Mouse (Mus musculus): ENCODE results near the gene Catsper2. TPM values are rescaled to one million over a fixed set of nuclear protein-coding genes. Genes with fewer than 3 reads are reported as not detected.

Catsper2 gene
- 3.5 and 3.6 TPM in 2 replicates for total RNA-seq (2021)
- long read RNA-seq, experiment 1, partial matches to known transcripts = 0 of 4 reads
- long read RNA-seq, experiment 1, other reads (novel, unspliced or antisense) = 4 of 4 reads
- long read RNA-seq, experiment 2, partial matches to known transcripts = 0 of 3 reads
- long read RNA-seq, experiment 2, other reads (novel, unspliced or antisense) = 2 of 3 reads

DNA sequence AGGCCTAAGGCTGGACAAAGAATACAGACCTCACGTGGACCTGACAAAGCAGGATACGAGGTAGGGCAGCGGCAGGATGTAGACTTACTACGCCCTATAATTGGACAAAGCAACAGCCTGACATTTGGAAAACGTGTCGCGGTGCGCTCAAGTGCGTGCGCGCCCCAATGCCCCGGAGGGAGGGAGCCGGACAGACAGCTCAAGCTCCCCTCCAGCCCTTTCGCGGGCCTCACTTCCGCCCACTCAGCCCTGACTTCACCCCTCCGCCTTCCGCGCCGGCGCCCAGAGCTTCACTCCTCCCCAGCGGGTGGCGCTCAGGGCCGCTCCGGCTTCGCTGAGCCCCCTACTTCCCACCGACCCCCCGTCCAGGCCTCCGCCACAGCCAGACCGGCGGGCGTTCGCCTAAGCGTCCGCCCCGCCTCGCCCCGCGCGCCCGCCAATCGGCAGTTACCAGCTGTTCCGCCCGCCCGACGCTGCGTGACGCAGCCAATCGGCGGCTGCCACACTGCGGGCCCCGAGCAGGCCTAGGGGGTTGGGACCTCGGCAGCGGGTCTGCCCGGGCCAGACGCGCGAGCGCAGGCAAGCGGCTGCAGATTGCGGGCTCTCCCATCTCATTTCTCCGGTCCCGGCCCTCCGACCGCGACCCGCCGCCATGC lies at the start of gene Catsper2, which contains the start of gene Pdia3:
Gene Catsper2 (minus strand): TSS at position 406 of the 656 bp plus-strand sequence.
Gene Pdia3 (plus strand): TSS at position 389 of the 656 bp plus-strand sequence.
- DNase-seq = peak; percentile 98

GRCm38 (mm10) chr2:121460071-121460470 lies 46.5 kb upstream of the Catsper2 start:
- DNase-seq = no peak

DNA sequence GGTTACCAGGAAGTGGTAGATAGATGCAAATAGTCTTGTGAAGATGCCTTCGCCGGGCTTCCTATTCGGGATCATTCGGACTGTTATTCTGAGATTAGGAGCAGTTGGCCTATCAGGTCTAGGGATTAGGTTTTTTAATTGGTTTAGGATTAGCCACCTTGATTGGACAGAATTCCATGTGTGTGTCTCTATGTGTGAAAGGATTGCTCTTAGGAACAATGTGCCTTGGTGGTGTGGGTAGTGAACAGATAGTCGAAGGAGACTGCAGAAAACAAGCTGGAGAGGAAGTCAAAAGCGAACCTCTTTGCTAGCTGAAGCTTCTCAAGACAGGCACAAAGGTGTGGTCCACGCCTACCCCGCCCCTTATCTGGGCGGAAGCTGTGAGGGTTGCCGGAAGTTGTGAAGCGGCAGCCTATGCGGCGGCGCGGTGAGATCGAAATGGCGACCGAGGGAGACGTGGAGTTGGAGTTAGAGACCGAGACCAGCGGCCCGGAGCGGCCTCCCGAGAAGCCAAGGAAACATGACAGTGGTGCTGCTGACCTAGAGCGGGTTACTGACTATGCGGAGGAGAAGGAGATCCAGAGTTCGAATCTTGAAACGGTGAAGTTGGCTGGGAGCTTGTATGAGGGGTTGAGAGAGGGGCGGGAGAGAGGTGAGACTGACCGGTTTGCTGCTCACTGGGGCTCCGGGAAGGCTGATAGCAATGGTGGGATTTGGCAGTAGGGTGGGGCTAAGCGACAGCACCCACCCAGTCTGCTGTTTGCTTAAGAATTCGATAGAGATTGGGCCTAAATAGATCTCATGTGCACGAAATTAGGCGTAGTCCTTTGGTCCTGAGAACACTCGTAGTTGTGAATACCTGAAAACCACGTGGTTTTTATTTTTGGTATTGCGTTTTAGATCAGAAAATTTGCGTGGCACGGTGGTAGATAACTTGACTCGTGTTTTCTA lies 43.4 kb upstream of the Catsper2 start, which contains the start of gene Serinc4:
Gene Serinc4 (minus strand): TSS at position 90 of the 951 bp plus-strand sequence.
- DNase-seq = peak; percentile 94

- no peak for DNase-seq
These were observed 41.9 kb upstream of the Catsper2 start for GRCm38 (mm10) chr2:121455534-121455933.

DNA sequence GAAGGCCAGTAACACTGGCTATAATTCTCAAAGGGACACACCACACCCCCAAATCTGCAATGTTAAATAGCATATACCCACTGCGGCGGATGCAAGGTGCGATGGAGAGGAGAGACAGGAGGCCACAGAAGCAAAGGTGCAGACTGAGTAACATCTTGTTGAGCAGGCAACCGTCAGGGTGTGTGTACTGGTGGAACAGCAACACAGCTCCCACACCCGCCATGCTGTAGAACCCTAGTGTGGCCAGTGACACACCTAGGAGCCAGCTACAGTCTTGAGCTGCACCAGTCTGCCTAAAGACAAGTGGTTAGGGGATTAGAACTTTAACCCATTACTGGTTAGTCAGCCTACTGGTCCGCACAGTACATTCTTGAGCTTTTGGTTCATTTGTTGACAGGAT lies 40.3 kb upstream of the Catsper2 start:
- no peak for DNase-seq

- no peak for DNase-seq
These were observed 39.4 kb upstream of the Catsper2 start, which contains the start of gene Hypk for GRCm38 (mm10) chr2:121452990-121453389. TSS of gene Hypk (plus strand) at chr2:121453290.

- no peak for DNase-seq
These were observed 38.8 kb upstream of the Catsper2 start for GRCm38 (mm10) chr2:121452361-121452760.

GRCm38 (mm10) chr2:121450093-121450492 lies 36.5 kb upstream of the Catsper2 start:
- DNase-seq = peak; percentile 28

GRCm38 (mm10) chr2:121449545-121450011 lies 36.0 kb upstream of the Catsper2 start:
- DNase-seq = peak; percentile 54

- peak; percentile 100 for DNase-seq
These were observed 35.3 kb upstream of the Catsper2 start, which contains the start of gene Serf2 for GRCm38 (mm10) chr2:121448739-121449535. TSS of gene Serf2 (plus strand) at chr2:121449195.

DNA sequence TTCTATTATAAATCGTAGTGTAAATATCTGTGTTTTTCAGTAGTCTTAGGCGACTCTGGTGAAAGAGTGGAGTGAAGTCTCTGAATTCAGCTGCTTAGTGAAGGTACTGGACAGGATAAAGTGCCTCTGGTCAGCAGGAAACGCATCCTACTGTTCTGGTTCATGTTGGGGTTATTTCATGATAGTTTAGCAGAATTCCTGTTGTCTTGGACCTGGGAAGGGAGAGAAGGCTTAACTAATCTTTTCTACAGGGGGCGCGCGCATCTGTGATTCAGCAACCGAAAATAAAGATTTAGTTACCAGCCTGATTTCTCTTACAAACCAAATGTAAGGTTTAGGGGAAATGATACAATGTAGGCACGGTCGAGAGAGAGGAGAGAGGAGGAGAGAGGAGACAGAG lies 34.5 kb upstream of the Catsper2 start:
- DNase-seq = peak; percentile 60

DNA sequence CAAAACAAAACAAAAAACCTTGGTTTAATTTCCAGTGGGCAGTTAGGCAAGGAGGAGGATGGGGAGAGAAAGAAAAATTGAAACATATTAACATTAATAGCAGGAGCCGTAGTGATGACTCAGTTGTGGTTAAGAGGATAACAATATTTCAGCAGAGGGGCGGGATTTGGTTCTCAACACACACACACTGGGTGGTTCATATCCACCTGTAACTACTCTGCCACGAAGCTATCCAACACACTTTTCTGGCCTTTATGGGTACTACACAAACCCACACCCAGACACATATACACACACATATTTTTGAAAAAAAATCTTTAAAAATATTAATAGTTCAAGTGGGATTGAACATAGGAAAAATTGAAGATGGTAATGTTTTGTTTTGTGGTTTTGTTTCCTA lies 33.4 kb upstream of the Catsper2 start:
- DNase-seq = no peak

DNA sequence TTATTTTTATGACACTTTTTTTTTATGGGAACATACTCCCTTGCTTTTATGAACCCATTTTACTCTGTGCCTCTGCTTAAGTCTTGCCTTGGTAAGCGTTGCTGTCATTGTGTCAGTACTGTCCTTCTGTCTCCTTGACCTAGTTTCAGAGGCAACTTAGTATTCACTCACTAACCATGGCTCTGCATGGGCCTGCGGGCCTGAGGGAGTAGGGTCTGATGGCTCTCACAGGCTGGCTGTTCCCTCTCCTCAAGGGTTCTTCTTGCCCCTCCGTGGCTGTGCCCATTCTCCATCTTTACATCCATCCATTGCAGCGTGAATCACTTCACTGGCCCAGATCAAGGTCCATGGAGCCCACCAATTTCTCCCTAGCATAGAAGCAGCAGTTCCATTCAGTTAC lies 32.9 kb upstream of the Catsper2 start:
- peak; percentile 21 for DNase-seq

GRCm38 (mm10) chr2:121445117-121445516 lies 31.5 kb upstream of the Catsper2 start:
- no peak for DNase-seq

GRCm38 (mm10) chr2:121444178-121444577 lies 30.6 kb upstream of the Catsper2 start, which contains the start of gene Ell3:
TSS of gene Ell3 (minus strand) at chr2:121444278.
- DNase-seq = no peak

- no peak for DNase-seq
These were observed 29.4 kb upstream of the Catsper2 start for GRCm38 (mm10) chr2:121443068-121443349.

DNA sequence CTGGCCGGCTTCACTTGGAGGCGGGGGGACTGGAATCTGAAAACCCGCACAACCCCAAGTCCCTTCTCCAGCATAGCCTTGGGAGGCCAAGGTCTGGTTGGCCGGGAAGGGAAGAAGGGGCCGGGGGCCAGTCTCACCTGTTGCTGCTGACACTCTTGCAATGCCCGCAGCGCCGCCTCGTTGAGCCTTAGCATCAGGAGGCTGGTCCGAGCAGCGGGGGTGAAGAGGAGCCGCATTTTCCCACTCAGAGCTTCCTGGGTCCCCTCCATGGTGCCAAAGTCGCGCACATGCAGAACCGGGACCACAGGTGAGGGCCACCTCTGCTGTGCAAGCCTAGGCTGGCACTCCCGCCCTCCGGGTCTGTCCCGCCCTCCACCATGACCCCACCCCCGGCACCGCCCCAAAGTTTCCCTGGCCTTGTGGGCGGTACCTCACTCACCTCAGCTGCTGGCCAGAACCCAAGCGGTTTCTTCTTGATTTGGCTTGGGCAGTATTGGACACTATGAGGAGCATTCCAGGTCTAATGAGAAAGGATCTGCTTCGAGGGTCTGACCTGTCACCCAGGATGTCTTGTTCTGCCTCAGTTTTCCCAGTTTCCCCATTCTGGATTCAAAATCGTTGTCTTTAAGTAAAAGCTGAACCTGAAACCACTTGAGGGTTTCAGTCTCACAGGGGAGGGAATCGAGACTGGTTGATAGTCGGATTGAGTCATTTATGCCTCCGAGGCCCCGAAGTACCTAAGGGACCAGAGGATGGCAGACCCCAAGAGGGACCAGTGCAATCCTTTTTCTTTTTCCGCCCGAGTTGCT lies 28.9 kb upstream of the Catsper2 start:
- peak; percentile 86 for DNase-seq

GRCm38 (mm10) chr2:121441800-121442199 lies 28.2 kb upstream of the Catsper2 start:
- peak; percentile 17 for DNase-seq

DNA sequence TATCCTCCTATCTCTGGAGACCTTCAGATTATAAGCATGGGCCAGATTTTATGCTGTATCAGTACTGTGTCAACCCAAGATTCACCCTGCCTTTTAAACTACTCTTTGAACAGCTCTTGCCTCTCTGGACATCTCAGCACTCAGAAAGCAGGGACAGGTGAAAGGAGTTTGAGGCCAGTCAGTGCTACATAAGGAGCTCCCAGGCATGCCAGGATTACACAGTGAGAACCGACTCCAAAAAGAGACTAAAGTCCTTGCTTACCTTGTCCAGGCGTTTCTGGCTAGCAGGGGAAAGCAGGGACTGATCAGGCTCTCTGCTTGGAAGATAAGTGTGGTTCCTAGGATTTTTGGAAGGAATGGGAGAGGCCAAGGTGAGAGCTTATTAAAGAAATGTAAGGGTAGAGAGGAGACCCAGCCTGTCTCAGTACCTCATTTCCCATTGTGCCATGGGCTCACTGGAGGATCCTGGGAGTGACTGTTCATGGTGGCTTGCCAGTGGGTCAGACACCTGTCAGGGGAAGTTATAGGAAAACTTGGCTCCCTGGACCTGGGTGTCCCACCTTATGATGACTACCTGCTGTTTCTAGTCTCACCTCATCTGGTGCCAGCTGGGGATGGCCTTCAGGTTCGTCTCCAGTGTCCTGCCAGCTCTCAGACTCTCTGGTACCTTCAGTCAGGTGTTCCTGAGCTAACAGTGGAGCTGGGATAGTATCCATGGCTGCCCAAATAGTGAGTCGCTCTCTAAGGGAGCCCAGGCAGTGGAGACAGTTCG lies 27.4 kb upstream of the Catsper2 start:
- no peak for DNase-seq

DNA sequence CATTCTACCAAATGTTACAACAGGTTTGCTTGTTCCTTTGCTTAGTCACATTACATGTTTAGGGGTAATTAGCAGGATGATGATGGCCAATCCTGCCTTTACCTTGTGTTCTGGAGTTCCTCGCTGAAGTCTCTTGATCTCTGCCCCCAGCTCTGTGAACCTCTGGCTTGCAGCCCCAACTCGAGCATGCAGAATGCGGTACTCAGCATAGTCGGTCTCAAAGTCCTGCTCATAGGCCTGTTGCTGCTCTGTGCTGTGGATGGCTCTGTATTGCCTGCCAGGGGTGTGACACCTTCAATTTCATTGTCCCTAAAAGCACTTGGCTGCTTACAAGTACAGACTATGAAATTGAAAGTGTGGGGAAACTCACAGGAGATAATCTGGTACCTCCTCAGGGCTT lies 26.2 kb upstream of the Catsper2 start:
- DNase-seq = no peak

Measured in adrenal gland, postnatal 14 days (tissue).